Mouse (Mus musculus) embryonic fibroblast, embryonic 13.5 days (primary cell): ENCODE measurements around the gene Sdhaf1. TPM values are rescaled to one million over a fixed set of nuclear protein-coding genes. Genes with fewer than 3 reads are reported as not detected.

ENCODE experiments used
- H3K27ac ChIP-seq: 2 replicates; pipeline ENCODE4 v1.5.1; 2012; ENCODE audit warnings: low read length, control low read depth, inconsistent platforms; ENCODE audit not compliant: insufficient read depth
- H3K4me1 ChIP-seq: 2 replicates; pipeline ENCODE4 v1.6.1; 2011; ENCODE audit warnings: low read length; ENCODE audit not compliant: control insufficient read depth, insufficient read depth
- H3K4me3 ChIP-seq: 2 replicates; pipeline ENCODE4 v1.5.1; 2011; ENCODE audit warnings: mild to moderate bottlenecking, control low read depth, low read length; ENCODE audit not compliant: insufficient read depth
- CTCF ChIP-seq: IDR thresholded peaks from 2 replicates; pipeline ENCODE4 v1.5.1; 2011; ENCODE audit warnings: mild to moderate bottlenecking, control low read depth, low read length, moderate library complexity, borderline replicate concordance; ENCODE audit not compliant: insufficient read depth
- POLR2A ChIP-seq: IDR thresholded peaks from 2 replicates; pipeline ENCODE4 v1.6.1; 2011; ENCODE audit warnings: low read depth, mild to moderate bottlenecking, control low read depth, low read length, moderate library complexity
- polyA plus RNA-seq: library from polyadenylated mRNA; stranded (reverse); fragments of >200 nt; gene quantifications from 2 replicates; pipeline ENCODE4 v1.2.4, GENCODE M21; 2011; ENCODE audit warnings: low read depth; ENCODE audit not compliant: missing spikeins, insufficient read length

Sdhaf1 gene
- polyA plus RNA-seq, 1 experiment: 6.8 TPM

GRCm38 (mm10) chr7:30327140-30327539 lies 3.4 kb upstream of the Sdhaf1 start:
- Histone ChIP-seq H3K4me1 (peaks cover 3% of the 10 kb centered on the region; the same call in 1 of the 2 replicates), H3K27ac (no peak overlapping the region), H3K4me3 (no peak overlapping the region)
- TF ChIP-seq CTCF (no peak), POLR2A (no peak)

- no peak for TF ChIP-seq CTCF
- no peak for TF ChIP-seq POLR2A
Measured at GRCm38 (mm10) chr7:30326427-30326826, 2.7 kb upstream of the Sdhaf1 start.

GRCm38 (mm10) chr7:30325364-30325763 lies 1.7 kb upstream of the Sdhaf1 start:
- no peak for TF ChIP-seq CTCF
- TF ChIP-seq POLR2A: no peak
- peaks cover 3% of the 10 kb centered on the region; the same call in 1 of the 2 replicates for H3K4me1 ChIP-seq
- H3K27ac ChIP-seq: no peak overlapping the region
- no peak overlapping the region for H3K4me3 ChIP-seq

More at GRCm38 (mm10) chr7:30326427-30326826, 2.7 kb upstream of the Sdhaf1 start:
- H3K4me1 ChIP-seq: peaks cover 3% of the 10 kb centered on the region; the same call in 1 of the 2 replicates
- H3K4me3 ChIP-seq: no peak overlapping the region
- no peak overlapping the region for H3K27ac ChIP-seq

GRCm38 (mm10) chr7:30324300-30324944 lies 727 bp upstream of the Sdhaf1 start:
- H3K4me3 ChIP-seq: no peak overlapping the region
- TF ChIP-seq CTCF (no peak), POLR2A (no peak)
- H3K27ac ChIP-seq: no peak overlapping the region
- peaks cover 3% of the 10 kb centered on the region; the same call in 1 of the 2 replicates for H3K4me1 ChIP-seq

- Histone ChIP-seq H3K4me3 (peak overlapping the region; percentile 43; the same call in 1 of the 2 replicates), H3K27ac (peak overlapping the region; percentile 60; the same call in 1 of the 2 replicates)
- TF ChIP-seq CTCF (no peak), POLR2A (no peak)
Measured at GRCm38 (mm10) chr7:30322865-30323264, 830 bp downstream of the Sdhaf1 start.

GRCm38 (mm10) chr7:30322285-30322667 lies 1.4 kb downstream of the Sdhaf1 start:
- peak overlapping the region; percentile 61 for H3K4me3 ChIP-seq
- H3K4me1 ChIP-seq: peaks cover 3% of the 10 kb centered on the region; the same call in 1 of the 2 replicates
- H3K27ac ChIP-seq: peak overlapping the region; percentile 60
- TF ChIP-seq POLR2A (peak; percentile 62), CTCF (no peak)

More at GRCm38 (mm10) chr7:30322865-30323264, 830 bp downstream of the Sdhaf1 start:
- H3K4me1 ChIP-seq: peaks cover 3% of the 10 kb centered on the region; the same call in 1 of the 2 replicates

GRCm38 (mm10) chr7:30321539-30322284 lies 2.0 kb downstream of the Sdhaf1 start, which contains the start of gene E130208F15Rik:
Gene E130208F15Rik, plus strand, starts transcription at chr7:30321740.
- peak within 1 kb of the TSS; percentile 61 for H3K4me3 ChIP-seq
- H3K27ac ChIP-seq: peak within 1 kb of the TSS; percentile 60
- no peak for TF ChIP-seq CTCF
- TF ChIP-seq POLR2A: peak; percentile 94
- peaks cover 3% of the 10 kb centered on the region; the same call in 1 of the 2 replicates for H3K4me1 ChIP-seq

- Histone ChIP-seq H3K4me1 (peaks cover 3% of the 10 kb centered on the region; the same call in 1 of the 2 replicates), H3K27ac (no peak overlapping the region), H3K4me3 (no peak overlapping the region)
- TF ChIP-seq POLR2A (no peak), CTCF (no peak)
Measured at GRCm38 (mm10) chr7:30320946-30321345, 2.7 kb downstream of the Sdhaf1 start.

- Histone ChIP-seq H3K4me3 (no peak overlapping the region), H3K4me1 (peaks cover 3% of the 10 kb centered on the region; the same call in 1 of the 2 replicates), H3K27ac (no peak overlapping the region)
- no peak for TF ChIP-seq POLR2A
- no peak for TF ChIP-seq CTCF
Measured at GRCm38 (mm10) chr7:30318142-30318541, 5.6 kb downstream of the Sdhaf1 start.
